Mouse (Mus musculus): ENCODE measurements at regions not wholly inside any gene's neighbourhood (a gene's known extent, or its start where the extent isn't known, plus 50 kb on each side); places are given as distances from the start of the nearest gene placed in this dataset.
"Not testable (repeated sequence)": the region's sequence is repeated elsewhere in the genome, so short reads cannot be mapped to it uniquely, and the experiment has no call there.

DNA sequence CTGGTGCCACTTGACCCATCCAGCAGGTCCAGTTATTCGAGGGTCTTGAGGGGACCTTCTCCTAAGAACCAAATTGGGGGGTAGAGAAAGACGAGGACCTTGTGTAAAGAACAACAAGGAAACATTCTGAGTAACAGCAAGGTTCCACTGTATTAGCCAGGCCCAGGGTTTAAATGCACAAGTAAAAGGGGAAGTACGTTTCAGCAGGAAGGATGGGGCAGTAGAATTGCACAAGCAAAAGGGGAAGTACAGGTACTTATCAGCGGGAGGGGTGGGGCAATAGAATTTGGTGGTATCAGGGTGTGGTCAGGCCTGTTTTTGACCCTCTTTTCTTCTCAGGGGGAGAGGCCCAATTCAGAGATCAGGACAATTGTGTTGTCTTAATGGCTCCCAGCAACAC, 182.9 kb upstream of the Vmn1r3 start:
- WGBS: 64% methylated on average over 4 of the region's 4 CpGs
- ATAC-seq; H3K27ac ChIP-seq (ENCODE audit: low read depth, low read length); H3K4me2 ChIP-seq (ENCODE audit: low read depth); H3K27me3 ChIP-seq (ENCODE audit: insufficient read depth, low read length); H3K9me3 ChIP-seq (ENCODE audit: low read length); H3K4me3 ChIP-seq (ENCODE audit: low read depth, low read length); H3K36me3 ChIP-seq (ENCODE audit: insufficient read depth); H3K9ac ChIP-seq; DNase-seq; H3K4me1 ChIP-seq (ENCODE audit: insufficient read depth): not testable (repeated sequence)

DNA sequence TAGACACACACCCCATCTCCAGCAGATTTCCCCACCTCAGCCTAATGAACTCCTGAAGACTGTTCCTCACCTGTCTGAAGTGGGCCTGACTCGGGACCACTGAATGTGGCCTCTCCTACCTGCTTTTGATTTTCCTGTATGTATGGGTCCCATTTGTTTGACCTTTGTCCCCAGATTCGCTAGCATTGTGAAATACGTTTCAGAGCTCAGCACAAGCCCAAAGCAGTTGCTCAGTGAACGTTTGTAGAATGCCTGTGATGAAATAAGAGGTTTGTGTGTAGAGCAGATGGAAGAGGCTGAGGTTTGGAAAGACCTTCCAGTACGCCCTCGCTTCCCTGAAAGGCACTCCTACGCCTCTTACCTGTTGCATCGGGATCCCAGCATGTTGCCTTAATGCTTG, 158.3 kb upstream of the Vmn1r3 start:
- not testable (repeated sequence) for ATAC-seq; H3K27ac ChIP-seq (ENCODE audit: low read depth, low read length); H3K4me2 ChIP-seq (ENCODE audit: low read depth); H3K9ac ChIP-seq; H3K9me3 ChIP-seq (ENCODE audit: low read length); H3K27me3 ChIP-seq (ENCODE audit: insufficient read depth, low read length); H3K4me1 ChIP-seq (ENCODE audit: insufficient read depth); H3K36me3 ChIP-seq (ENCODE audit: insufficient read depth); H3K4me3 ChIP-seq (ENCODE audit: low read depth, low read length); DNase-seq
- 82% methylated on average over 8 of the region's 8 CpGs for WGBS

DNA sequence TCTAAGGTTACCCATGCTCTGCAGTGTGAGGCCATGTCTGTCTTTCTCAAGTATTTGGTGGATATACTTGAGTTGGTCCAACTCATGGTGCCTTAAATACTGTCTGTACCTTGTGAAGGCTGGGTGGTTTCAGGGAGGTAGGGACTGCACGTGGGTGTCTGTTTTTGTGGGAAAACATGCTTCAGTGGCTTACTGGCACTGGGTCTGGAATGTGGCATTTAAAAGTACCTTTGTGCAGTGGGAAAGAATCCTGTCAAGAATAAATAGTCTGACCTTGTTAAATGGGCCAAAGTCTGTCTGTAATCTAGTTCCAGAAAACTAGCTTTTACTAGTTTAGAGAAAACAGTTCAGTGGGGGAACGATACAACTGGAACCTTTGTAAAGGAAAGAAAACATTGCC, 157.5 kb upstream of the Vmn1r3 start:
- ATAC-seq; H3K9ac ChIP-seq; DNase-seq; H3K9me3 ChIP-seq (ENCODE audit: low read length); H3K4me2 ChIP-seq (ENCODE audit: low read depth); H3K27ac ChIP-seq (ENCODE audit: low read depth, low read length); H3K36me3 ChIP-seq (ENCODE audit: insufficient read depth); H3K4me3 ChIP-seq (ENCODE audit: low read depth, low read length); H3K4me1 ChIP-seq (ENCODE audit: insufficient read depth); H3K27me3 ChIP-seq (ENCODE audit: insufficient read depth, low read length): not testable (repeated sequence)
- WGBS: 94% methylated on average over 2 of the region's 2 CpGs

DNA sequence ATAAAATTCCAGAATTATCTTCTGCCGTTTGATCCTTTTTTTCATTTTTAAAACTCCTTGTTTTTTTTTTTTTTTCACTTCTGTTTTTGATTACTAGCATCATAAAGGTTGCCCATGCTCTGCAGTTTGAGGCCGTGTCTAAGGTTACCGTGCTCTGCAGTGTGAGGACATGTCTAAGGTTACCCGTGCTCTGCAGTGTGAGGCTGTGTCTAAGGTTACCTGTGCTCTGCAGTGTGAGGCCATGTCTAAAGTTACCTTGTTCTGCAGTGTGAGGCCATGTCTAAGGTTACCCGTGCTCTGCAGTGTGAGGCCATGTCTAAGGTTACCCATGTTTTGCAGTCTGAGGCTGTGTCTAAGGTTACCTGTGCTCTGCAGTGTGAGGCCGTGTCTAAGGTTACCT, 157.0 kb upstream of the Vmn1r3 start:
- H3K36me3 ChIP-seq (ENCODE audit: insufficient read depth); H3K9me3 ChIP-seq (ENCODE audit: low read length); H3K27ac ChIP-seq (ENCODE audit: low read depth, low read length); H3K4me3 ChIP-seq (ENCODE audit: low read depth, low read length); H3K4me2 ChIP-seq (ENCODE audit: low read depth); H3K27me3 ChIP-seq (ENCODE audit: insufficient read depth, low read length); DNase-seq; H3K4me1 ChIP-seq (ENCODE audit: insufficient read depth); H3K9ac ChIP-seq; ATAC-seq: not testable (repeated sequence)
- 91% methylated on average over 6 of the region's 6 CpGs for WGBS

Measured in forebrain, postnatal 0 days (tissue).